Mouse (Mus musculus): ENCODE results near the gene Gm17428. TPM values are rescaled to one million over a fixed set of nuclear protein-coding genes. Genes with fewer than 3 reads are reported as not detected.
"Not testable (repeated sequence)": the region's sequence is repeated elsewhere in the genome, so short reads cannot be mapped to it uniquely, and the experiment has no call there.

Gm17428 gene
- polyA plus RNA-seq, 1 experiment from 2014 or later: not detected

GRCm38 (mm10) chr14:54951587-54951986 is 25.1 kb upstream of the Gm17428 start:
- no peak for DNase-seq (ENCODE audit: low spot score)

- DNase-seq (ENCODE audit: low spot score): no peak
Observed at GRCm38 (mm10) chr14:54953664-54954206, 23.0 kb upstream of the Gm17428 start.

- DNase-seq (ENCODE audit: low spot score): no peak
Observed at GRCm38 (mm10) chr14:54954474-54954873, 22.3 kb upstream of the Gm17428 start.

GRCm38 (mm10) chr14:54955481-54955880 is 21.3 kb upstream of the Gm17428 start:
- no peak for DNase-seq (ENCODE audit: low spot score)

- no peak for DNase-seq (ENCODE audit: low spot score)
Observed at GRCm38 (mm10) chr14:54956533-54956932, 20.2 kb upstream of the Gm17428 start.

GRCm38 (mm10) chr14:54958503-54958902 is 18.2 kb upstream of the Gm17428 start:
- DNase-seq (ENCODE audit: low spot score): no peak

GRCm38 (mm10) chr14:54959197-54959596 is 17.5 kb upstream of the Gm17428 start:
- DNase-seq (ENCODE audit: low spot score): no peak

- not testable (repeated sequence) for DNase-seq (ENCODE audit: low spot score)
Observed at GRCm38 (mm10) chr14:54959853-54960613, 16.7 kb upstream of the Gm17428 start.

- DNase-seq (ENCODE audit: low spot score): peak; percentile 28
Observed at GRCm38 (mm10) chr14:54960769-54961168, 16.0 kb upstream of the Gm17428 start.

GRCm38 (mm10) chr14:54961487-54961886 is 15.2 kb upstream of the Gm17428 start:
- no peak for DNase-seq (ENCODE audit: low spot score)

GRCm38 (mm10) chr14:54962714-54963113 is 14.0 kb upstream of the Gm17428 start:
- no peak for DNase-seq (ENCODE audit: low spot score)

GRCm38 (mm10) chr14:54963727-54964126 is 13.0 kb upstream of the Gm17428 start:
- no peak for DNase-seq (ENCODE audit: low spot score)

GRCm38 (mm10) chr14:54965044-54965443 is 11.7 kb upstream of the Gm17428 start:
- DNase-seq (ENCODE audit: low spot score): no peak

GRCm38 (mm10) chr14:54965631-54966030 is 11.1 kb upstream of the Gm17428 start:
- DNase-seq (ENCODE audit: low spot score): no peak

- no peak for DNase-seq (ENCODE audit: low spot score)
Observed at GRCm38 (mm10) chr14:54966320-54966977, 10.3 kb upstream of the Gm17428 start, which contains the start of gene Myh6. TSS of gene Myh6 (minus strand) at chr14:54966927.

GRCm38 (mm10) chr14:54967874-54968273 is 8.9 kb upstream of the Gm17428 start:
- no peak for DNase-seq (ENCODE audit: low spot score)

GRCm38 (mm10) chr14:54968344-54968743 is 8.4 kb upstream of the Gm17428 start:
- DNase-seq (ENCODE audit: low spot score): no peak

GRCm38 (mm10) chr14:54972786-54973185 is 3.9 kb upstream of the Gm17428 start:
- not testable (repeated sequence) for DNase-seq (ENCODE audit: low spot score)

GRCm38 (mm10) chr14:54974068-54974791 is 2.5 kb upstream of the Gm17428 start:
- no peak for DNase-seq (ENCODE audit: low spot score)

- DNase-seq (ENCODE audit: low spot score): no peak
Observed at GRCm38 (mm10) chr14:54978664-54979063, 1.9 kb downstream of the Gm17428 start.

GRCm38 (mm10) chr14:54981934-54982333 is 5.2 kb downstream of the Gm17428 start:
- DNase-seq (ENCODE audit: low spot score): no peak

Data from thymus, postnatal 0 days (tissue).